Mouse (Mus musculus) urinary bladder, postnatal 4 days (tissue): ENCODE results near the gene Hyal2.

Experiments used
- DNase-seq, 2 experiments: peaks; one replicate each; pipeline ENCODE4 v3.0.0; 2021 to 2022; ENCODE audit warnings: low spot score in 2 of 2

Gene Hyal2

DNA sequence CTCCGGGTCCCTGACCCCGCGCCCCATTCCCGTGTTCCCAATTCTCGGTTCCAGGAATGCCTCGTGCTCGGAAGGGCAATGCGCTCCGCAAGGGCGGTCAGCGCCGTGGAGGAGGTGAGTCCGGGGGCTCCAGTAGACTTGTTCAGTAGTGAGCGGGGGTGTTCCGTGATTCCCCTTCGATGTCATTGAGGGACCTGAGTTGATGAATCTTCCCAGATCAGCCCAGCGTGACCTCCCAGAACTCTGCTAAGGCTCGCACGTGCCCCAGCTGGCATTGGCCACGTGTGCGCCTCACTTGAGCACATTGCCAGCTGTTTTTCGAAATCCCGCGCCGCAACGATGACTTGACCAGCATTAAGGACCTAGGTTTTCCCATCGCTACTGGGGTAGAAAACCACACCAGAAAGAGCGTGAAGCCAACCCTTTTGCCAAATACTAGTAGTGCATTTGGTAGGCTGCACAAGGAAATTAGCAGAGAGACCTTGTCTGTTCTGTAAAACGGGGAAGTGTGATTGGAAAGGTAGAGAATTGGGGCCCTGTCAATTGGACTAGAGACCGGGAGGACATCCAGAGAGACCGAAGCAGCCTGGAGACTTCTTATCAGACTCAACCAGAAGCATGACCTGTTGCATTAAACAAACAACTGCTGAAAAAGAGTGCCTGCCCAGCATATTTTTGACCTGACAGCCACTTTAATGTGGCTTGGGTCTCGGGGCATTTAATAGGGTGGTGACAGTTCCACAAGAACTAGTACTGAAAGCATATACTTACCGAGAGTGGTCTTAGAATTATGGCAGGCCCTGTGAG is 20.3 kb downstream of the Hyal2 start:
- no peak for DNase-seq

DNA sequence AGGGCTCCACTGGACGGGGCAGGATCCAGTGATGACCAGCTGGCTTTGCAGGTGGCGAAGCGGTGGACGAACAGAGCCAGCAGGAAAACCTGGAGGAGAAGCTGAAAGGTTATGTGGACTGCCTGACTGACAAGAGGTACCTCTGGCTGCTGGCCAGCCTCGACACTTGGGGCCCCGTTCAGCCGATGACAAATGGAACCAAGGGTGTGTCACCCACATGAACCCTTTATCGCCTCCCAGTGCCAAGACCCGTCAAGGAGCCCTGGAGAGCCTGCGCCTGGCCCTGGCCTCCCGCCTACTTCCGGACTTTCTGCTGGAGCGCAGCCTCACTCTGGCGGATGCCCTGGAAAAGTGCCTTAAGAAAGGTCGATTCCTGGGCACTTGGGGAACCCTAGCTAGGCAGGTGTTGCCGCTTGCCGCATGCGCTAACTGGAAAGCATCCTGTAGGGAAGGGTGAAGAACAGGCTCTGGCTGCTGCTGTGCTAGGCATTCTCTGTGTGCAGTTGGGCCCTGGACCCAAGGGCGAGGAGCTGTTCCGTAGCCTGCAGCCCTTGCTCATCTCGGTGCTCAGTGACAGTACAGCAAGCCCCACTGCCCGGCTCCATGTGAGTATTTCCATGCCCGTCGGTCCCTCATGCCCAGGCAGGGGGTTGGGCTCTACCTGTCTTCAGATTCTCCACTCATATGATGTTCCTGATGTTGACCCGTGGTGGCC is 22.5 kb downstream of the Hyal2 start:
- DNase-seq: no peak

DNA sequence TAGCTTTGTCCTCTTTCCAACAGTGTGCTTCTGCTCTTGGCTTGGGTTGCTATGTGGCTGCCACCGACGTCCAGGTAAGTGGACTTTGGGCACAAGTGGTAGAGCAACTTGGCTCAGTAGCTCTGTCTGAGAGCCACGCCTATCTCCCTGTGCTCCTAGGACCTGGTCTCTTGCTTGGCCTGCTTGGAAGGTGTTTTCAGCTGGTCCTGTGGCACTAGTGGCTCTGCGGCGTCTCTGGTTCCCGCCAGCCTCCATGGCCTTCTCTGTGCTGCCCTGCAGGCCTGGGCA is 23.0 kb downstream of the Hyal2 start:
- no peak for DNase-seq

DNA sequence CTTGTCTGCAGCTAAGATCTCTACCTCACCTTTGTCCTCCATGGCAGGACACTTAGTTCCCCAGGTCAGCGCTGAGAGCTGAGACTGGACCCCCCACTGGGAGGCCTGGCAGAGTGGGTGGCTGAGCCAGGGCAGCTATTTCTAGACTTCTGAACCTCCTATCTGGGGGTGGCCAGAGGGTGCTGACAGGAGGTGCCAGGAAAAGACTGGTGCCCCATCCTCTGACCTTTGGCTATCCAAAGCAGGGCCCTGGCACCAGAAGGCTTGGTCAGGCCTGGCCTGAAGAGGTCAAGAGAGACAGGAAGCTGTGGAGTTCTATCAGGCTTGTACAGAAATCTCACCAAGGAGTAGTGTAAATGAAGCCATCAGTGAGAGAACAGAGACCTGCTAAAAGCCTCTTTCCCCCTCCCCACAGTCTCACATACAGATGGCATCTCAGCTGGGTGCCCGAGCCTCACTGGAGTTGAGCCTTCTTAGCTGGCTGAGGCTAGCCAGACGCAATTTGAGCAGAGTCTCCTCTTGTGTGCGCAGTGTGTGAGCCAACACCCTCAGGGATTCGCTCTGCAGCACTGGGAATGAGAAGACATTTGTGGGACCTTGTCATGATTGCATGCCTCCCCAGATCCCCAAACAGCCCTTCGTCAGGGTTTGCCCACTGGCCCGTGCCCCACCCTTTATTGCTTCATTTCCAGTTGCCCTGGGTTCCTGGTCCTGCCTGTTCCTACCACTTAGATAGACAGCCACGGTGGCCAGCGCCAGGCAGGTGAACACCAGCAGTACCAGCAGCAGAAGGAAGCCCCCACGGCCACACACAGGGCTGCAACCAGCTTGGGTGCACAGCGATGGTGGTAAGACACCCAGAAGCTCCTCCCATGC is 25.6 kb downstream of the Hyal2 start:
- no peak for DNase-seq

DNA sequence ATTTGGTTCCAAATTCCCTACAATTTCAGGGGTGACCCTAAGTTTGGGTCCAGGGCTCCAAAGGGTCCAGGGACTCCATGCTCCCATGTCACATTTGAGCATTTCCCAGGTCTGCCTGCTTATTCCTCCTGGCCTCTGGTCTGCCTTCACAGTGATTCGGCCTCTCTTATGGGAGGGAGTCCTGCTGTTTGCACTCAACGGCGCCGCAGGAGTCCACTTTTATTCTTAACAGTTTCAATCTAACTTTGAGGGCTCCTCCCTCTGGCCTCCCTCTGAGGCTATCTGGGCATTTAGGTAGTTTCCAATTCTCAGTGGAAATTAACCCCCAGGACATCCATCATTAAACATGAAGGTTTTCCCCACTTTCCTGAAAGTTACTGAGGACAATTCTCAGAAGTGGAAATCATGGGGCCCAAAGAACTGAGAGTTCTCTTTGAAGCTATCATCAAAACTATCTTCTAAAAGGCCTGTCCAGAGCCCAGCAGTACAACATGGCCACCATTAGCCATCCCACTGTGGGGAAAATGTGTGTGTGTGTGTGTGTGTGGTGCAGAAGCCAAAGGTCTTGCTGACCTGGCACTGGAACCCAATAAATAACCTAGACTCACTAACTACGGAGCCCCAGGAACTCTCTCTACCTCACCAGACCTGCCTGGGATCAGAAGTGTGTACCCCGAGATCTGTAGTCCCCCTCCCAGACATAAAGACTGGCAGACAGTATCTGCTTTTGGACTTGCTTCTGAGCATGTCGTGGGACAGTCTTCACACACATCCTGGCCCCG is 26.7 kb downstream of the Hyal2 start:
- DNase-seq: no peak

DNA sequence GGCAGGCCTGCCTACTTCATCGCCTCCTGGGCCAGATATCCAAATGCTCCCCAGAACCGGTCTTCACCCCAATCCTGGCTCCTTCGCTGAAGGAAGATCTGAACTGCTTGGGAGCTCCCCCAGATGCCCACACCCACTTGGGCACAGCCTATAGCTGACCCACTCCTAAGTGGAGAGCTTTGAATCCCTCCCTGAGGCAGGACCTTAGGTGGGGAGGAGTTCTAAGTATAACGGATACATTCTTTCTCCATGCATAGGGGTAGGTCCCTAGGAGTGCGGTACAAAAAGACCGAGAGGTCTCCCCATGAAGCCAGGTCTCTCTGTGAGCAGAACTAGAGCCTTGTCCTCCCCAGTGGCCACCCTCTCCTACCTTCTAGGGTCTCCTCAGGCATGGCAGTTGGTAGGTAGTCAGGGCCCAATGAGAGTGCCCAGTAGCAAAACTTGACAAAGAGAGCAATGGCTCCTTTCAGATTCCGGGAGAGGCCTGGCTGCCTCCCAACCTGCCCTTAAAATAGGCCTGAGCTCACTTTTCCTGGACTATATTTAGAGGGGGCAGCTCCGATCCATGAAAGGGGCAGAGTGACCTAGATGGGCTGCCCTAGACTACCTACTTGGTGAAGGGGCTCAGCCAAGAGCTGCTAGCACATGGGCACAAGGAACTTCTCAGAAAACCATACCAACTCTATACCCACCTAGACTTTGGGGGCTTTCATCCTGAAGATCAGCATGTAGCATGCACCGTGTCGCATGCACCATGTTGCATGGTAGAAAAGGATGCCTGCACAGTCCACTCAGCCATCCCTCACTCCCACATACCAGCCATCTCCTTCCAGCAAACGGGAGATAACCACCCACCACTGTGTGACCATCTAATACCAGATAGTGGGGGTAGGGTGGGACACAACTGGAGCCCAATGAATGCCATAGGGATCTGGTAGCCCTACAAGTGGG is 29.1 kb downstream of the Hyal2 start:
- no peak for DNase-seq

DNA sequence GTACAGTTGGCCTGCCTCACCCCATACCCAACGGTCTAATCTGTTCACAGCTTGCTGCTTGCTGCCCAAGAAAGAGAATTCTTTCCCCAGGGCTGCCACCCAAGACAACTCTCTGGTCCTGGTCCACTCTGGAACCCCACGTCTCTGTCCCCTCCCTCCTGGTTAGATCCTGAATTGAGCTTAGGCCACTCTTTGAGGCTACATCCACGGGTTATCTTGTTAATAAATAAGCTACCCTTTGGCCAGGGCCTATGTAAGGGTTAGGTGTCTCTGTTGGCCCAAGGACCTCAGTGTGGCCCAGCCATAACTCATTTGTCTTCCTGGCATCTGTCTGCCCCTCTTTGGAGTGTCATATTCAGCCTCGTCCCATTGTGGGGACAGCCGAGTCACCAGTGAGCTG is 30.6 kb downstream of the Hyal2 start:
- no peak for DNase-seq

DNA sequence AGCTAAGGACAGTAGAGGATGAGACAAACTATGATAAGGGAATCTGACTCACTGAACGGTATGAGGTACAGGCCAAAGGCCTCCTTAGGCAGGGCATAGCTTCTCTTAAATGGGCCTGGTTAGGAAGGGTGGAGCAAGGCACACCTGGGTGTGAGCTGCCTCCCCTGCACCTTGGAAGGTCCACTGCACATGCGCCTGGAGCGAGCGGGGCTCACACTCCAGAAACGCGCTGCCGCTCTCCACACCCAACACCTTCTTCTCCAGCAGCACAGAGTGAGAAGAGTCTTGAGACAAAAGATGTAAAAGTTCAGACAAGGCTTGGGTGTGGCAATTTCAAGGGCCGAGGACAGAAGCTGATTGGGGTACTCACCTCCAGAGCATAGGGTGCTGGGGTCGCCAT is 31.7 kb downstream of the Hyal2 start:
- DNase-seq: no peak

DNA sequence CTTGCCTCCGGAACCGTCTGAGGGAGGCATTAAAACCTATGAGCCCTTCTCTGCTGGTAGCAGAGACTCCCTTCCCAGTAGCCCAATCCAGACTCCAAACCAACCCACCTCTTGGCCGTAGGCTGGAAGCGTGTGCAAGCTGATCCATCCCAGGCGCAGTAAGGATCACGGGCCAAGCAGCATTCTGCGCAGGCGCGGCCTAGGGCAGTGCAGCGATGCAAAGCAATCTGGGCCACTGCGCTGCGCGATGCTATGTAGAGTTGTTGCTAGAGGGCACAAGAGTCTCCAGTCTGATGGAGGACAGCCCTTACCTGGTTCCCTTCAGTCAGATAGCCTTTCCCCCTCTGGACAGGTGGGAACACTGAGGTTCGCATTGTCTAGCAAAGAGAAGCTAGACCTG is 32.1 kb downstream of the Hyal2 start:
- no peak for DNase-seq

DNA sequence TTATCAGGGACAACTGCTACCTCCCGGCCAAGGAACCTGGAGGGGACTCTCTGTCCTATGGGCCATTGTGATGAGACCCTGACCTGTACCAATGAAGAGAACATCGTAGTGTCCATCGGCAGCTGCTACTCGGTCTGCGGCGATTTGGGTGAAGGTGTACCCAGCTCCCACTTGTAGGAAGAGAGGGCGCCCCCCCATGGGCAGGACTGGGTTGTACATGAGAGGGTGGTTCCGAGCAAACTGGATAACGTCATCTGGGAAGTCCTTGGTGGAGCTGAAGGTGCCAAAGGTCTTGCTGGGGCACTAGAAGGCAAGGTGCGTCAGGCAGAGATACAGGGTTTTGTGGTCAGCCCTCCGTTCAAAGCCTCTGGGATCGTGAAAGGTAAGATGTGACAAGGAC is 33.0 kb downstream of the Hyal2 start:
- DNase-seq: no peak

DNA sequence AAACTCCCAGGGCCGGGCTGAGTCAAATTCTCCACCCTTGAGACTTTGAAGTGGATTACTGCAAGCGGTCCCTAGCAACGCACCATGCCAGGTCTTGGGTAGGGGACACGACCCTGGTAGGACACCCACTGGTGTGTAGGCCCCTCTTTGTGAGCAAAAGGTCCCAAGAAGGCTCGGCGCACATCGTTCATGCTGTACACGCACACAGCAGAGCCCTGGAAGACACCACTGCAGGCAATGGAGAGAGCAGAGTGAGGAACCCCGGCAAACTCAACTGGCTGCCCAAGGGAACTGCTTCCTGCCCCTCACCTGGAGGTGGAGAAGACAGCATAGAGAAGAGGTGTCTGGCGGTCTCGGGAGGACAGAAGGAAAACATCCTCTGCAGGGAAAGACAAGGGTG is 33.5 kb downstream of the Hyal2 start:
- no peak for DNase-seq

DNA sequence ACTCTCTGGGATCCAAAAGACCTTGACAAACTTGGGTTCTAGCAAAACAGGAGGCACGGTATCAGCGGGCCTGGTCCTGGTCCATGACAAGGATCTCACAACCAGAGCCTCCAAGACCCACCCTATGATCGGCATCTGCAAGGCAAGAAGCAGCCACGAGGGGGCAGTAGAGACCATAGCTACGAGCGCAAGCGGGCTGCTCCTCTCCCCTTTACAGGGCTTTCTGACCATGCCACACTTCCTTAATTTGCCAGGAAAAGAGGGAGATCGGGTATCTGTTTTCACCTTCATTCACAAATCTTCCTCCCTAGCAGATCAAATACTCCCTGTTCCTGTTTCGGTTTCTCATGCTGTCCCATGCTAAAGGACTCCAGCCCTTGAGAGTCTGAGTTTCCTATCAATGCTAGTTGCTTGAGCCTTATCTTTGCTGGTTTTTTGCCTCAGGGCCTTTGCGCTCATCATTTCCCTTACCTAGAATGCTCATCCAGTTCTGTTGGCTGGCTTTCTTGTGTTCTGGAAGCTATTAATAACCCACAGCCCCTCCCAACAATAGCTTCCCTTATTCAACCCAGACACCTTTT is 34.4 kb downstream of the Hyal2 start:
- DNase-seq: peak; percentile 85 to 96

DNA sequence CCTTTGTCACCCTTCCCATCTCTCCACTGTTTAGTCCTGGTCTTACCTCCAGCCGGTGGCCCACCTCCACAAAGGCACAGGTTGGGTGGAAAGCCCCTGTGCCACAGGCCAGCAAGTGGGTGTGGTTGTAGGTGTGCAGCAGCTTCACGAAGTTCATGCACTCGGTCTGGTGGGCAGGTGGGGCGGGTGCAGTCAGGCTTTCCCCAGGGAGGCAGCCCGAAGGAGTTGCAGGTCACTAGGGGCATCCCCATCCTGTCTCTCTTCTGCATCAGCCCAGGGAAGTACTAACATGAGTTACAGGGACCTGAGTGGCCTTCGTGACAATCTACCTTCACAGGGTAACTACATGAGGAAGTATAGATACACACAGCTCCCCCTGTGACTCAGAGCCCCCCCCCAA is 35.5 kb downstream of the Hyal2 start:
- no peak for DNase-seq

DNA sequence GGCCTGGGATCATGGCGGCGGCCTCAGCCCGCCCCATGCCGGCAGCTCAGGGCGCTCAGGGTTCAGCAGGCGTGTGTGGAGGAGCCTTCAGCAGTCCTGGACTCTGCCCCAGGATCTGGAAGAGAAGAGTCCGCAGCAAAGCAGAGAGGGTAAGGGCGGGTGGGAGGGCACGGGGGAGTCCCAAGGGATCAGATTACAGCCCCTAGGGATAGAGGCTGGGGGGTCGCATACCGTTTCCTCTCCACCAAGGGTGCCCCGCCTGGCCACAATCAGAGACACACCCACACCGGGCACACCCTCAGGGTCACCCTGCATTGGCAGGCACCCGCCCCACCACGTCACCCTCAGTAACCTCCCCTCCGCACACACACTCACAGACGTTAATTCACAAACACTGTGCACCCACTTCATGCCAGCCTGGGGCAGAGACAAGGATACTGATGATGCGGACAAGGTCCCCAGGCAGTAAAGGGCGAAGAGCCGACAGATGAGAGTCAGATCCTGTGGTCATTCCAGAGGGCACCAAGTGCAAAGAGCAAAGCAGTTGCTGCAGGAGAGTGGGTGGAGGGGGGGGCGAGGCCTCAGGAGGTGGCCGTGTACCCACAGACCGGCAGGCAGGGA is 37.4 kb downstream of the Hyal2 start:
- DNase-seq: no peak

DNA sequence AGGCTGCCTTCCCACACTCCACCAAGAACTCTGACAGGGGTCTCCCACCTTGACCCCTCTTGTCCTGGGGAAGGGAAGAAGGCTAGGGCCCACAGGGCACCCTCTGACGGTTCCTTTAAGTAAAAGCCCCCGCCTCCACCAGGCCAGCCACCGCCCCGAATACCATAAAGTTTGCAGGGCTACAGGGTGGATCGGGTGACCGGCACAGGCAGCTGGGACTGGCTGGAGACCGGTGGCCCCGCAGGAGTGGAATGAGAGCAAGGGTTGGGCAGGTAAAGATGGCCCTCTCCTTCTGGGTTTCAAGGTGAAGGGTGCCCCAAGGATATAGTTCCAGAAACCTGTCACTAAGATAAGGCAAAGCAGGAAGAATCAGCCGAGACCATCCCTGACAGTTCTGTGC is 38.8 kb downstream of the Hyal2 start:
- DNase-seq: no peak

DNA sequence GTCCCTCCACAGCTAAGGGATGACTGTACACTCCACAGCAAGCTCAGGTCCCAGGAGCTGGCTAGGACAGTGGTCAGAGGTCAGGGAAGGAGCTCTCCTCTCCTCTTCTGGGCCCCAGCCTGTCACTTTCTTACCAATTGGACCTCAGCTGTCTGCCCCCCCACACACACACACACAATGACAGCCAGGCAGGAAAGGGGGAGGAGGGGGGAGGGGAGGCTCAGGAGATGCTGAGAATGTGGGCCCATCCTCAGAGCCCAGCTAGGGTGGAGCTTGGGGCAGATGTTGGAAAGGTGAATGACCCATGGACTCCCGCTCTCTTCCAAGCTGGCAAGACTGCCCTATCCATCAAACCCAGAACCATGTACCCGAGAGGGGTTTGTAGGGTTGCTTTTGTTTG is 39.3 kb downstream of the Hyal2 start:
- no peak for DNase-seq

DNA sequence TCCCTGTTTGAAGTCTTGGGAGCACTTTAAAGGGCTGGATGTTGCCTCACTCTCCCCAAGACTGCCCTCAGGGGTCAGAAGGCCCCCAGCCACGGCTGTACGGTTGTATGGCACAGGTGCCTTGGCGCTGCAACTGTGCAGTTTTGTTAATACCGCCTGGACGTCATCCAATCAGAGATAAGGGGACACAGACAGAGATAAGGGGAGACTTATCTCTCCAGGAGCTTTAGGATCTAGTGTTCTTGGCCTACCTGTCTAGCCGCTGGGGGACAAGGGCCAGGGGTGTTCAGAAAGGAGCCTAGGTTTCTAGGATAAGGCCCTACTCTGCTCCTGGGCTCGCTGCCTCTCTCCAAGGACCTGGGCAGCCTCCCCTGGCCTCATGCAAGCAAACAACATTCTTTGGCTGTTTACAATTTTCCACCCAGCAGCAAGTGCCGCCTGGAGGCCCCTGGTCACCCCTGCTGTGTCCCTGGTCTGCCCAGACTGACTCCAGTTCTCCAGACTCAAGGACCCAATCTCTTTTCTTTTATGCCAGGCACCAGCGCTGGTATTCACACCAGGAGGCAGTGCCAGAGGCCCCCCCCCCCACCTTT is 40.0 kb downstream of the Hyal2 start:
- DNase-seq: no peak

DNA sequence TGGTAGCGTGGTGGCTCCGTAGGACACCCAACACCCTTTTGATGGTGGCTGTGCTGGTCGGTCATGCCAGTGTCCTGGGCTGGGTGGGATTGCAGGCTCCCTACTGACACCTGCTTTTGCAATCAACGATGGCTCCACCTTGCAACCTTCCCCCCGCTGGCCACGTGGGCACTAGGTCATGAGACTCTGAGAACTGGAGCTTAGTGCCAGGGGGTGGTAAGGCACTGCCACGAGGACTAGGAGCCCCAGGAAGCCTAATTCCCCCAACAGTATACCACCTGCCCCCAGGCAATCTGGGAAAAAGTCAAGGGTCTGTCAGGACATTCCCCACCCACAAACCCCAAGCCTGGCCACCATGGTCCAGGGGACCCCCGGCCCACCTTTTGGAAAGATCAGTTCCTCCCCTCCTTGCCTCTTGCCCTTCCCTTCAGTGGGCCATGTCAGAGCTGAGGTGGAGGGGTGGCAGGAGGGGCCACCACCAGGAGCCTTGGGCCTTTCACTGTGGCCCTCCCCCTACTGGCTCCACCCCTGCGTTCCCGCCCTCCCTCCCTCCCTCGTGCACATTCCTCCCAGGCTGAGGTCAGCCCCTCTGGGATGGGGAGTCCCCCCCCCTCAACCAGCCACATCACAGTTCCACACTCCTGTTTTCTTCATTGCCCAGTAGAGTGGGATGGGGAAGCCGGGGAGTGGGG is 41.1 kb downstream of the Hyal2 start, which contains the start of gene Sema3b:
Gene Sema3b, minus strand, starts transcription at position 489 of the 692 bp plus-strand sequence.
- DNase-seq: no peak

DNA sequence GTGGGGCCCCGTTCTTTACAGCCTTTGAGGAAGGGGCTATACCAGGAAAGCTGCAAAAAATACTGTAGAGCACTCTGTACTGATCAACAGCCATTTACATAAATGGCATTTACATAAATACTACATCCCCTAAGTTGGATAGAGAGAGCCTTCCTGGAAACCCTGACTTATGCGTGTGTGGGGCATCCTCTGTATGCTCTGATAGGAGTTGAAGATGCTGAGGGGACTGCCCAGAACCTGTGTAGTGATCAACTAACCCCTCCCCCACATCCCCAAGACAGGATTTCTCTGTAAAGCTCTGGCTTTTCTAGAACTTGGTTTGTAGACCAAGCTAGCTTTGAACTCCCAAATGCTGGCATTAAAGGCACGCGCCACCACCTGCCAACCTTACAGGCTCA is 41.7 kb downstream of the Hyal2 start:
- no peak for DNase-seq
